Mouse (Mus musculus) c-Kit-positive CD71-negative TER-119-negative erythroid progenitor cells, embryonic 14.5 days (primary cell): ENCODE measurements at regions not wholly inside any gene's neighbourhood (a gene's known extent, or its start where the extent isn't known, plus 50 kb on each side); places are given as distances from the start of the nearest gene placed in this dataset.

Source experiments
- DNase-seq: peaks from one replicate; pipeline ENCODE4 v3.0.0-alpha.2; 2013; ENCODE audit warnings: low read depth

DNA sequence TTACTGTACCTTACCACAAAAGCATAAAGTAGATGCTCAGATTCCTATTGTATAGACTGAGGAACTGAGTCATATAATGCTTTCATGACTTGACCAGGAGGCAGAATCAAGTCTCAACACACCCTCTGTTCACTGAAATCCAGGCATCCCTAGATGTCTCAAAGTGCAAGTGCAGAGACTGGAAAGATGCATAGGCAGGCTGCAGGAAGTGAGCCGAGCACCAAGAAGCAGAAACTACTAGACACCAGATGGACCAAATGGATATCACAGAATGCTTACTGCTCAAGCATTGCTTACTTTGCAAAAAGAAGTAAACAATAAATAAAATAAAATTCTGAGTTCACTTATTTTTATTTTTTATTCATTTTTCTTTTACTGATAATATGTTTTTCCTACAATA lies 143.0 kb upstream of the Cpeb2 start:
- DNase-seq: no peak

DNA sequence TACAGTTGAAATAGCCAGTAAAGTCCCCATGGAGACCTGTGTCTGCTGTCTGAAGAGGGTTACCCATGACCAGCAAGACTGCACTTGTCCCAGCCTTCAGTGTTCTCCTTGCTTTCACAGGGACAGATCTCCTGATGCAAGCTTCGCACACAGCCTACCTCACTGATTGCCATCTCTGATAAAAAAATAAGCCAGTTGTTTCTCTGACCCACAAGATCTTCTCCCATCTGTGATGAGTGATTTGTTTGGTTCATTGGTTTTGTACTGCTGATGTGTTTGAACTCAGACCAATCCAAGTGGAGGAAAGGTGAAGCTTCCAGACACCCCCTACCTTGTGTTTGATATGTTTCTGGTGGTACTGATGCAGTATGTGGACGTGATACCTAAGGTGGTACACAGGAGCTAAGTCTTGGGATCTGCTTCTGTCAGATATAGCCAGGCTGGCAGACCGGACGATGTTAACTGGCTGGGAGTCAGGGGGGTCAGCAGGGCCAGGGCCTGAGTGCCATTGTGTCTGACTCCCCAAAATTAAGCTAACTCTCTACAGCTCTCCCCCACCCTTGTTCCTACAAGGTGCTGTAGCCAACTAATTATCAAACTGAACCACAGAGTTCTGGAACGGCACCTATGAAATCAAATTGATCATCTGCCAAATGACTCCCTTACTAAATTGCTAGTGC lies 139.2 kb upstream of the Cpeb2 start:
- no peak for DNase-seq

DNA sequence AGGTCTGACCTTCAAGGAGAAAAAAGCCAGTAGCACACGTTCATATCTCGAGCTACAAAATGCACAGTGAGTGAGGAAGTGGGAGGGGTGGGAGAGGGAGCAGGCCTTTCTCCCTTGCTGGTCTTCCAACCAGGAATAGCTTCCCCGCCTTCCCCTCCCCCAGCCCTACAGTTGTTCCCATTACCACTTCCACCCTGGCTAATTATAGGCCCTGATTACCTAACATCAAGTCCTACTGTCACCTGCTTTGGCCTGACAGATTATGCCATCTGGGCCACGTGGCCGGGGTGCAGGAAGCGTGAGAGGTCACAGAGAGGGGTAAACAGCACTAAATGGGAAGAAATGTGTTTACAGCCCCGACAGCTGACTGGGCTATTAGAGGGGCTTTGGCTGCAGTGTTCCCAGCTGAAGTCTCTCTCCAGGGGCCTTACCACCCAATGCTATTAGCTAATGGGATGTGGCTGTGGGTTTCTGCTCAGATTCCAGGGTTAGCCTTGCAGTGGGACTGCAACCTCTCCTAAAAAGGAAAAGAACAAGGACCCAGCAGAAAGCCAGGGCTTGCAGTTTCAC lies 138.6 kb upstream of the Cpeb2 start:
- no peak for DNase-seq

DNA sequence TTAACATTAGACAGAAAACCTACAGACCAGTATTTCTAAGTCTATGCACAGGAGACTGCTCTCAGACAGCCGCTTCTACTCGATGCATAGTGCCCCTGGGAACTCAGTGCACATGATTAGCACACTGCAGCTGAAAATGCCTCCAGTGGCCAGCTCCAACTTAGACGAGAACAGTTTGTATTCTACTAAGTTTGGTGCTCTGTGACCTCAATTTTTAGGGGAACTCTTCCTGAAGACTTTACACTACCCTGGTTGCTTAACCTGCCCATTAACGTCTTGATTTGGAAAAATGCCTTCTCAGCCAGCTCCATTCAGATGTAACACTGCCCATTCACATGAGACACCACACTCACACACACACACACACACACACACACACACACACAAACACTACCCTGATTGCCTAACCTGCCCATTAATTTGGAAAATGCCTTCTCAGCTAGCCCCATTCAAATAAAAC lies 130.9 kb upstream of the Cpeb2 start:
- DNase-seq: no peak

DNA sequence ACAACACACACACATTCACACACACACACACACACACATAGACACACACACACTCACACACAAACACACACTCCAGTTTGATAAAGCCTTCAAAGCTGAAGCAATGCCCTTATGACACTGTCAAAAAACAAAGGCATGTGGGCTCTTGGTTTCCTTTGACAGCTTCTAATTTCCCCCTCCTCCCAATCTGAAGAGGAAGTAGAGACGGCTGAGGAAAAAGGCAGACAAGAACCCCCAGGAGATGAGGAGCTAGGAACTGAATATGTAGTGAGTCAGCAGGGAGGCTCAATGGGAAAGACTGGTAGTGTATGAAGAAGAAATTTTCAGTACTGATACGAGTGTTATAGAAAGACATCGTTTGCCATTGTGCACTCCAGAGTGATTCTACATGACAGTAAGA lies 130.4 kb upstream of the Cpeb2 start:
- DNase-seq: no peak

DNA sequence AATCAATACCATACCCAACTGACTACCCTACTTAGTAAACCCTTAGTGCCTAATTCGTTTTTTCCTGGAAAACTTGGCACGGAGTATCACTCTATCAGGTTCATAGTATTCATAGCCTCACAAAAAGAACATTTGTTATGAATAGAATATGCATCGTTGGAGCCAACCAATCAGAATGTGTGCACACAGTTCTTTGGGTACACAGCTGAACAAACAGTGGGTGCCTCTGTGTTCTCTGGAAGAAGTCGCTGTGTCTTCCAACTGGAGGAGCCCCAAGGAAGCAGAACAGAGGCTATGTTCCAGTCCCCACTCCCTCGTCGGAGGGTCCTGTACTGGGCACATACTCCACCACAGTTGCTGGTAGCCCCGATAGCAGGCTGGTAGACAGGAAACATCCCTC lies 129.2 kb upstream of the Cpeb2 start:
- DNase-seq: no peak

DNA sequence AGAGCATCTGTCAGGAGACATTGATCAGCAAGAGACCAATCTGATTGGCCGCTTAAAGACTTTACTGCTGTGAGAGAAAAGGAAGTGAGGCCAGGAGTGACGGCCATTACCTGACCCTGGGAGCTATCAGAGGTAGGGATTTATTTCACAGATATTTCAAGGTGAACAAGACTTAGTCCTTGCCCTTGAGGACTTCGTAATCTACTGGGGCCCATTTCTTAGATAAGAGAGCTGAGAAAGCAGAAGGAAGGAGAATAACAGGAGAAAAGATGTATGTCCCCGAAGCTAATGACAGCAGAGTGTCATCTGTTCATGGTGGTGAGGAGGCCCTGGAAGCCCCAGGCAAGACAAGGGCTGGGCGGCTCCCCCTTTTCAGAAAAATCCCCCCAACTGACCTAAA lies 127.4 kb upstream of the Cpeb2 start:
- DNase-seq: no peak

DNA sequence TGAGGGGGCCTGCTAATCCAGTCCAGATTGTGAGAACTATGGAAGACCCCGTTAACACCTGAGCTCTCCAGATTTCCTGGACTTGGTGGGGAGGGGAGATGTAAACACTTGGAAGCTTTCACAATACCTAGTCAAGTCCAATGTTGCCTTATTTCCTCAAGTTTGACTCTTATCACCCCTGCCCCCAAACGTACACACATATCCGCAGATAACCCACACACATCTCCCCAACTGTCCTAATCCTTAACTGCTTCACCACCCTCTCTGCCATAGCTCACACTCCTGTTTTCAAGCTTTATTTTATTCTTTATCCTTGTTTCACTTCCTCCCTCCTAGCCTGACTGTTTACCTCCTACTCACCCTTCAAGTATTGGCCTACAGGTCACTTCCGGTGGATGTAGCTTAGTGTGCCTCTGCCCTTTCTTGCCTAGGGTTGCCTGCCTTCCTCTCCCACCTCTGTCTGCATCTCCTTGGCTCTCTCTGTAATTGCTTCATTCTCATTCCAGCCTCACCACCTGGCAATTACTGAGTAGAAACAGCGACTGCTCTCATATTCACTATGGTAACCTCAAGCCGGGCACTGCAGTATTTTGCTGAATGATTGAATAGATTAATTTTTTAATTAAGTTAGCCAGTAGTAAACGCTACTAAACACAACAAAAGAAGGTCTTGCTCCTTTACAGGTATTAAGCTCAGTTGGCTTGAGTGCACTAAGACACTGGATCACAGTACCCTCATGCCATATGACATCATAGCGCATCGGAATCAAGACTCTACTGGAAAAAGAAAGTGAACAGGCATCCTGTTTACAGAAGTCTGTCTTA lies 125.3 kb upstream of the Cpeb2 start:
- no peak for DNase-seq

DNA sequence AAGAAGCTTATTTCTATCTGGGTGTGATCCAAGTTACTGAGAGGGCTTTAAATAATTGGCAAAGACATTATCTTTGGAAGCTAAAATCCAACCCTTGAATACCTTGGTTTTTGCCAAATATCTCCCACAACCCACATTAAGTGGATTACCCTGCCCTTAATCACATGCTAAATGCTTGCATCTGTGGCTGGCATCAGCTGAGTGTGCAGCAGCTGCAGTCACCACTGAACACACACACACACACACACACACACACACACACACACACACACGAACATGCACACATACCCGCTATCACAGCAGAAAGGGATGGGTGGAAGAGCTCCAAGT lies 124.7 kb upstream of the Cpeb2 start:
- DNase-seq: no peak

DNA sequence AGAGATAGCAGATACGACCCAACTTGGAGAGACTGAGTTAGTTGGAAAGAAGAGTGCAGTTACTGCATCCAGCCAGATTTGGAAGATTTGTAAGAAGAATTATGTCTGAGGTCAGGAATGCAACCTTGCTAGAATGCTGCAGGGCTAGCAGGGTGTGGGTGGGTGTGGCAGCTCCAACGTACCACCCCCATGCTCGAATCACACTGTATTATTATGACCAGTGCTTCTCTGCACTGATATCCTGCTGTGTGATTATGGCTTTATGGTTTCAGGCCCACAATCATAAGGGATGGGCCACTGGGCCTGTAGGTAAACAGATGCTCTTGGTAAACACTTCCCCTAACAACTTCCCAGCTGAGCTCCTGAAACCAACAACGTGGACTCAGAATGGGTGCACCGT lies 122.8 kb upstream of the Cpeb2 start:
- no peak for DNase-seq

DNA sequence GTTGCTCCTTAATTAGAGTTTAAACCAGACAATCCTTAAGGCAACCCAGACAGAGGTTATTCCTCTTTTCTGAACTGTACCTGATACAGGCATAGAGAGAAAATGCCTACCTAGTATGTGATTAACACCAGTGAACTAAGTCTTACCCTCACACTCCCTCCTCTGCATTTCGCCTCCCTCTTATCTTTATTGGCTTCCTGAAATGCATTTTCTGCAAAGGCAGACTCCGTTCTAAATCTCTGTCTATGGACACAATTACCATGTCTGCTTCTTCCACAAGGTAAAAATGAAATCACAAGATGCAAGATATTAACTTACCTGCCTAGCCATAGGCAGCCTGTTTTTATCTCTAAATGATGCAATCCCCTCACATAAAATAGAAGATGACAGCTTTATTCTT lies 121.2 kb upstream of the Cpeb2 start:
- DNase-seq: no peak

DNA sequence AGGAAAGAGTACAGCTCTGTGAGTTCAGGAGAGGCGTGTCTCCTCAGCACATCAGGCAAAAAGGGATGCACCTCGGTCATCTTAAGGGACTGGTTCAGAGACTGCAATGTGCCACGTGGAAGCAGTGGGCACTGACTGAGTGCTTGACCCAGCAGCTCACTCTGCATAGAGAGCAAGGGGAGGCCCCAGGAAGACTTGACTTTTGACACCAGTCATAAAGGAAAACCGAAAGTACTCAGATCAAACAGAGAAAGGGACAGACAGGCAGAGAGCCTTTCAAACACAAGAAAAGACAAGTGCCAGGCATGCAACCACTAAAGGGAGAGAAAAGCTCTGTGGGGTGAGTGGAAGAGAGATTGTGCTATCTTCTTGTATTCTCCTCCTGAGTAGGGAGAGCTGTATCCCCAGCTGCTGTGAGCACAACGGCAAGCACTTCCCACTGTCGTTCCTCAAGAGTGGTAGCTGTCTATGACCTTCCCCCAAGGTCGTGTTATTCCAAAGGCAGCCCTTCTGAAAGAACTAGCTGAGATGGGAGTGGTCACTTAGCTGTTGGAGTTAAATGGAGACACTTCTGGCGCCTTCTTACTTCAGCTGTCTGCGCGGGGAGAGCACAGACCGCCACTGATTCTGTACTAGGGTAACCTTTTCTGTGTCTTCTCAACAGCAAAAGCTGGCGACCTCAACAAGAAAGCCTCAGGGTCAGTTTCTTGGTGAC lies 119.4 kb upstream of the Cpeb2 start:
- DNase-seq: no peak

DNA sequence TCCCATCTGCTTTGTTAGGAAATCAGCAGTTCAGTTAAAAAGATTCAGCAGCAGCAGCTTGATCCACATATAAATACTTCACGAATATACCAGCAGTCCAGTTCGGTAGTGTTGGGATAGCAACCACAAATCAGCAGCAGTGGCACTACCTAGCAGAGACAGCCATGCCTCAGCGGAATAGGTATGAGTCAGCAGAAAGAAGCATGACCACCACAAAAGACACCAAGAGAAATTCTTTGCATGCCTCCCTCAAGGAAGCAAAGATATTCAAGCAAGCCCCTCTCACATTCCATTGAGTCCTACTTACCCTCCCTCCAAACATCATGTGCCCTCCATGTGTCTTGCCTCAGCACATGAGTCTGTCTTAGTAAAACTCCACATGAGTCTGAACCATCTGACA lies 117.5 kb upstream of the Cpeb2 start:
- DNase-seq: no peak

DNA sequence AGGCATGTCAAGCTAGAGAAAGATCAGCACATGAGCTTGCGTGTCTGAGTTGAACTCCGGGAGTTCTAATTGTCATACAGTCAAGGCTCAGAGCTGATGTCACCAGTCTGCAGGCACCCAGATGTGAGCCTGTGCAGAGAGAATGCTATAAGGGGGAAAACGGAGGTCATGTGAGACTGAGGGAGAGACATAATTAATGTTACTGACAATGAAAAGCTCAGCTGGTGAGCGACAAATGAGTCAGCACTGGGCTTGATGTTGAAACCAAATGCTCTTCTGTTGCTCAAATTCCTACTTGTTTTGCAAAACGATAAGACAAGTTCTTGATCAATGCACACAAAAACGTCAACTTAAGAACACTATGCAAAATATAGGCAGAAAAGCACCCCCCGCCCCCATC lies 116.1 kb upstream of the Cpeb2 start:
- DNase-seq: no peak

DNA sequence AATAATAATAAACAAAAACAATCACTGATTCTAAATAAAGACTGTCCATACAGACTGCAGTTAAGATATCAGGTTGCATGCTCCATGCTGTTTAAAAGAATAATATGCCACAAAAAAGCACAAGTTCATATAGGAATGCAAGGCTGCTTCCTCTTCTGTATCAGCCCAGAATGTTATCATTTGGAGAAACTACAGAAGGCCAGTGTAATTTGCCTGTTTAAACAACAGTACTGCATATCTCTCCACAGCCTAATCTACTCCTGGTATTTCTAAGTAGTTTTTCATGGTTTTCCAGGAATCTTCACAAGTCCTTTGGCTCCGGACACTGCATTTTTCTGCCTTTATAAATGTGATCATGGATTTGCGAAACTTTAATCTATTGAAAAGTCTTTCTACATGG lies 111.9 kb upstream of the Cpeb2 start:
- no peak for DNase-seq

DNA sequence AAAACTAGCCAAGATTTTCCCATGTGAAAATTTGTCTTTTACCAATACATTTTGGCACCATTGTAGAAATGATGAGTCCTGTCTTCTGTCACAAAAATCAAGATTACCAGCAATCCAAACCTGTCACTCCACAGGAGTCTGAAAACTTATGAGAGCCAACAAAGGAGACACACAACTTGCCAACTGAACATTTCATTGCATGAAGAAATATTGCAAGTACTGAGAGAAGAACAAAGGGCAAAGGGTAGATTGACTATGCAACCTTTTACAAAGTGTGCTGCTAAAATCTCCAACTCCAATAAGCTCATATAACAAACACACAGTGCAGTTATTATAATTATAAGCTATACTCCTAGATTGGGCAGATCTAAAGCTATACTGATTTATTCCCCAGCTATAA lies 108.7 kb upstream of the Cpeb2 start:
- no peak for DNase-seq

DNA sequence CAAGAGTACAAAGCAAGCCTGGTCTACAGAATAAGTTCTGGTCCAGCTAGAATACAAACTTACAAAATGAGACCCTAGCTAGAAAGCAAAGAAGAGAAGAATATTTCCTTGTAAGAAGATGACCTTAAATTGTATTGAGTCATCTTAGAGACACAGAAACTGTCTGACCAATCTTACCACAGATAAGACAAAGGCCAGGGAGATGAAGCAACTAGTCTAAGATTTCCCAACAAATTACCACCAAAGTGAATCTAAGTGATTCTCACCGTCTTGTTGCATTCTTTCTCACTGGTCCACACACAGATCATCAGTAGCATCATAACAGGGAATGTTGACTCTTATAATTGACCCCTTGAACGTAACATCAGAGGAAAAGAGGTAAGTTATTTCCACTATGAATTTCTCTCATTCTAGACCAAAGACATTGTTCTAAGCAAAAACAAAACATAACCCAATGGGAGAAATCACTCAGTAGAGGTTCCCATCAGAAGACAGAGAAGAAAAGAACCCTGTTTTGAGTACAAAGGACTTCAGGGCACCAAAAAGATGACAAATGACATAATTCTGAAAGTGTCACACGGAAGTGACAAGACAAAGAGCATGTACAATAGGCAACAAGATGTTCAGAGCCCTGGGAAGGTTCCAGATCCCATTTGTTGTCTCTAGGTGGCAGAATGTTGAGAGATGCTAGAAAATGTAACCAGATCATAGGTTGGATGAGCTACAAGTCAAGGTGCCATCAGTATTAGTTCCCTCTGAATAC lies 107.0 kb upstream of the Cpeb2 start:
- DNase-seq: no peak

DNA sequence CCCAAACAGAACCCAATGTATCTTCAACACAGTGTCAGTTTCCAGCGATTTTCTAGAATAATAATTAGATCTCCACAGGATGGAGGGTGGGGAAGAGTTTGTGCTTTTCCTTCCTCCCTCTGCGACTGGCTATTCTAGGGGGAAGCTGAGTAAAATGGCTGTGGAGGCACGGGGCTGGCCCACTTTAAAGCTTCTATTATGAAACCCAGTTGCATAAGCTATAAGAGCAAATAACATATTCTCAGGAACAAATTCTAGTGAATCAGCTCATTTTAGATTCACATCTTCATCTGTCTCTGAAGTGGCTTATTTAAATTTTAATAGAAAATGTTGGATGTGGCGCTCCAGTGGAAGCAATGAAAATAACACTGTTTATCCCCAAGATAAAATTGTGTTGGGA lies 102.6 kb upstream of the Cpeb2 start:
- DNase-seq: no peak

DNA sequence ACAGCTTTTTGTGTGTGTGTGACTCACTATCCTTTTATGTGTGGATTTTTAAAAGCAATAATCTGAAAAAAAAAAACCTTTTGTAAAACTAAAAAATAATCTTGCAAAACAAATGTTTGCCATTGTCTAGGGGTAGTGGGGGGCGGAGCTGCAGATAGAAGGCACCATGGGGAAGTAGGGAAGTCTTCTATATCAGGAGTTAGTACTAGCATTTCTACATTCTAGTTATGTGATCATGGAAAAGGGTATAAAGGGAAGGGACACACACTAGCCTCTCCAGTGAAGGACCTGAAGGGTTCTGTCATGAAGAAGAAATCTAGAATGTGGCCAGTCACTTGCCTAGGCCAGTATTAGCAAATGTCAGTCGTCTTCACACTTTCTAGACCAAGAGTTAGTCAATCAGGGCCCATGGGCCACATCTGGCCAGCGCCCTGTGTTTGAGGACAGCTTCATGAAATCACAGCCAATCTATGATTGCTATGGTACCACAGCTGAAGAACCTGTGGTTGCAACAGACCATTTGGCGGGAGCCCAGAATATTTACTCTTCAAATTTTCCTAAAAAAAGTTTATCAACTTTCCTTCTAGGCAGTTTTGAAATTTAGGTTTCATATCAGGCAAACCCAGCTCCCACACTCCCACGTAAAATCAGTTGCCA lies 101.9 kb upstream of the Cpeb2 start:
- DNase-seq: no peak

DNA sequence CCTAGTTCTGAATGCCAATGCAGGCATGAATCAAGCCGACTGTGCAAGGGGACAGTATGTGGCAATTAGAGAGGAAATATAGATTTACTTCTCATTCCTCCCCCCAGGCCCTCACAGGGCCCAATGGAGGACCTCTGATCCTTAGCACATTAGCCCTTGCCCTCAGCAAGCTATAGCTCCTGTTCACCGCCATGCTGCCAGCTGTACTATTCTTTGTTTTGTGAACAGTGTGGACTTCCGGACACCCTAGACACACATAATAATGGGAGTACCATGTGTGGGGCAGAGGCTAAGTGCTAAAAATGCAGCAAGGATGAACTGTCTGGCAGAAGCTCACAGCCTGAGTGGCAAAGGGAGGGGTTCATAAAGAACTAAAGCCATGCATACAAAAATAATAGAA lies 99.3 kb upstream of the Cpeb2 start:
- DNase-seq: no peak

DNA sequence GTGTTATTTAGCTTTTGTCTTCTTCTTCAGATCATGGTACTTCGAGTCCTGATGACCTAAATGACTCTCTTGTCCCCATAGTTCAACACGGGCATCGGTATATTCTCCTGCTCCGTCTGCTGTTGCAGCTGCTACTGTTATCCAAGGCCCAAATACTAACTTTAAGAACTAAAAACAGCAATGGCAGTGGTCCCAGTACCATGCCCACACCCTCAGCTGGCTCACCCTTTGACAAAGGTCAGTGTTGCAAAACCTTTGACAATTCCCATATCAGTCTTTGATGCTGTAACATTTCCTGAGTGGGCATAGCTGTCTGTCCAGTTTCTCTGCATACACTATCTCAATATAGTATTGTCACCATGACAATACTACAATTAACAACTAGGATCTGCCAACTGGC lies 96.8 kb upstream of the Cpeb2 start:
- no peak for DNase-seq

DNA sequence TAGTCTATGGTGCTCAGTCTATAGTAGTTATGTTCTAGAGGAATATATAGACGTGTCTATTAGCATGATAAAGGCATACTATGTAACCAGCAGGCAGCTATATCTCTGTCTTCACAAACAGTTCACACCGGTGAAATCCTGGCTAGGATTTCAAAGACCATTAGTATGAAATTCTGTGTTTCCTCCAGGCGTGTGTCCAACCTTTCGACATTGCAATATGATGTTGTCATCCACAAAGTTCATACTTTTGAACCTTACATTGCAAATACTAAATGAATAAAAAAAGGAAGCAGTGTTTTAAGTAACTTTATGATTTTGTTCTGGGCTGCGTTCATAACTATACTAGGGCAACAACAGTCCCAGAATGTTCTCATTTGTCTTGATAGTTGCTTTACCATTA lies 95.2 kb upstream of the Cpeb2 start:
- DNase-seq: no peak
